Mouse (Mus musculus) megakaryocyte, embryonic 14.5 days (primary cell): ENCODE measurements around the gene Megf9.

Experiments
- FLI1 ChIP-seq: IDR thresholded peaks from 2 replicates; pipeline ENCODE4 v1.6.1; 2012; ENCODE audit warnings: low read length, inconsistent platforms, mixed read lengths
- GATA1 ChIP-seq: IDR thresholded peaks from 3 replicates; pipeline ENCODE4 v1.6.1; 2012; ENCODE audit warnings: mixed read lengths, low read length, inconsistent platforms, borderline replicate concordance

GRCm38 (mm10) chr4:70452161-70452560 is 82.6 kb downstream of the Megf9 start:
- no peak for TF ChIP-seq GATA1
- TF ChIP-seq FLI1 = no peak
